Mouse (Mus musculus): ENCODE measurements around the gene Prss42. TPM values are rescaled to one million over a fixed set of nuclear protein-coding genes. Genes with fewer than 3 reads are reported as not detected.
"Not testable (repeated sequence)": the region's sequence is repeated elsewhere in the genome, so short reads cannot be mapped to it uniquely, and the experiment has no call there.

The Prss42 gene
- total RNA-seq, 2 experiments from 2014 or later = not detected

DNA sequence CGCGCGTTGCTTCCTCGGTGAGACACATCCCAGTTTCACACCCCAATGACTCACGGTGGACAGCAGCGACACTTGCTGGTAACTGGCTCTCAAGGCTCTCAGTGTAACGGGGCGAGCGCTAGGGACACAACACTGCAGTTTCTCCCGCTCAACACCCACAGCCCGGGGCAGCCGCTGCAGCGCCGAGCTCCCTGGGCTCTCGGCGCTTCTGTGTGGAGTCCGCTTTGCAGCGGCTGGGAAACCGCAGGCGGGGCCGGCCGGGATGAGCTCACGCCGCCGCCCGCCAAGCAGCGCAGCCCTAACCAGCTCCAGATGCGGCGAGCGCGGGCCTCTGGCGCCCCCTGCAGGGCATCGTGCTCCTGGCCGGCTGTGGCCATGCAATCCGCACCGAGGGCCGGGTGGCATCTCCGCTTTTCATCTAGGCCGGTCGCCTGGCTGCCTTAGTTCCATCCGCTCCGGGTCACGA lies 16.7 kb upstream of the Prss42 start:
- intact Hi-C loops (cut with DNase I) = loop anchor here (1.0 to 5.0 kb wide), 2 partner anchors 64 to 369 kb away; no protein-coding TSS in a partner anchor
- peak; percentile 90 to 96 for DNase-seq (ENCODE audit: extremely low spot score in 1 of 2, low spot score in 2 of 2)

DNA sequence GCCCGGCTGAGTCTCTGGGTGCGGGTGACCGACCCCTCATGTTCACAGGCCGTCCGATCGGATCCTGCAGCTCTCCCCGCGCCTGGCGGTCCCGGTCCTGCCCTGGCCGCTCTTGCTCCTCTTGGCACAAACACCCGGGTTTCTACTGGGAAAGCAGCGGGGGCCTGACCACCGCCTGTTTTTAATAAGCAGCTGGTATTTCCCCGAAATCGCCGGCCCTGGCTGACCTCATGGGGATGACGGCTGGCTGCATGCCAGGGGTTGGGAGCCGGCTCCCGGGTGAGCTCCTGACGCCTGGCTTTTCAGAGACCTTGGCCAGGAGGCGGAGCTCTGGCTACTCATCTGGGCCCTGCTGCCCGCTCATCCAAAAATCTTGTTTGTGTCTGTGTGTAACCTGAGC lies 16.2 kb upstream of the Prss42 start:
- DNase-seq (ENCODE audit: extremely low spot score in 1 of 2, low spot score in 2 of 2) = peak; percentile 63 to 93
- intact Hi-C loops (cut with DNase I) = loop anchor here (1.0 to 5.0 kb wide), 2 partner anchors 64 to 369 kb away; no protein-coding TSS in a partner anchor

DNA sequence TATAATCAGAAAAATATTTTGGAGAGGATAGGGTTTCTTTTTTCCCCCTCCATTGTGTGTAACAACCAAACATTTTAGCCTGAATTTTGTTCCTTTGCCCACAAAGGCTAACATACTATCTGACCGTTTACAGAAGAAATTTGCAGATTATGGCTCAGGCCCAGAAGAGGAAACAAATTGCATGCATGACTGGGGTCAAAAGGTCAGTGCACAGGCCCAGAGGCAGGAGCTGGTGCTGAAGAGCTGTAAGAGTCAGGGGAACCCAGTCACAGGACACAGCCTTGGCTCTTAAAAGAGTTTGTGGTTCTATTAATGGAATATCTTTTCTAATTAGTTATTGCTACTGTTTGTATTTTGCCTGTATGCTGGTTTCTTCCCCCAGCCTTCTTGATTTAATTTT lies 14.4 kb upstream of the Prss42 start:
- intact Hi-C loops (cut with DNase I) = loop anchor here (5.0 kb wide), 1 partner anchor 371 kb away; no protein-coding TSS in a partner anchor
- DNase-seq (ENCODE audit: extremely low spot score in 1 of 2, low spot score in 2 of 2) = no peak

DNA sequence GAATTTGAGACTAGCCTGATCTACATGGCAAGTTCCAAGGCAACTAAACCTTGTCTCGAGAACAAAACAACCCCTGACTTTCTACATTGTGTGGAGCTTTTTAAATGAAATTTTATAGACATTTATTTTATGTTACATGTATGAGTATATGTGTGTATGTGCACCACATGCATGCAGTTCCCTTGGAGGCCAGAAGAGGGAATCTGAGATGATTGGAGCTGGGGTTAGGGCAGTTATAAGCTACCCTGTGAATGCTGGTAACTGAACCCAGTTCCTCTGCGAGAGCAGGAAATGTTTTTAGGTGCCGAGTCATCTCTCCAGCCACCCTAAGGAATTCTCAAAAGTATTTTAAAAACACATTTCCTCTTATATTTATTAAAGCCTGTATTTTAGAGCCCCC lies 9.8 kb upstream of the Prss42 start:
- intact Hi-C loops (cut with DNase I) = no loop called here
- no peak for DNase-seq (ENCODE audit: extremely low spot score in 1 of 2, low spot score in 2 of 2)

DNA sequence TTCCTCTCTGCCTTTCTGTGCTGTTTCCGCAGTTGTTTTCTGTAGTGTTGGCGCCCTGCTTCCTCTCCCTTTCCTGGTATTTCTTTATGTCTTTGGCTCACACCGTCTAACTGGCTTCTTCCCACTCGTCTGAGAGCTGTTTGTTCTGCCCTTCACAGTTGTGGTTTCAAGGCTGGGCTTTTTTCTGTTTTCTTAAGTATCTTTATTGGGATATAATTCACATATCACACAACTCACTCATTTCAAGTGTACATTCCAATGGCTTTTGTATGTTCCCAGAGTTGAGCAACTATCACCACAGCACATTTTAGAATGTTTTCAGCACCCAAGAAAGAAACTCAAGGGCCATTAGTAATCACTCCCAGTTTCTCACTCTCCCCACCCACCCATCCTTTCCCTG lies 7.5 kb upstream of the Prss42 start:
- DNase-seq (ENCODE audit: extremely low spot score in 1 of 2, low spot score in 2 of 2) = no peak
- intact Hi-C loops (cut with DNase I) = no loop called here

DNA sequence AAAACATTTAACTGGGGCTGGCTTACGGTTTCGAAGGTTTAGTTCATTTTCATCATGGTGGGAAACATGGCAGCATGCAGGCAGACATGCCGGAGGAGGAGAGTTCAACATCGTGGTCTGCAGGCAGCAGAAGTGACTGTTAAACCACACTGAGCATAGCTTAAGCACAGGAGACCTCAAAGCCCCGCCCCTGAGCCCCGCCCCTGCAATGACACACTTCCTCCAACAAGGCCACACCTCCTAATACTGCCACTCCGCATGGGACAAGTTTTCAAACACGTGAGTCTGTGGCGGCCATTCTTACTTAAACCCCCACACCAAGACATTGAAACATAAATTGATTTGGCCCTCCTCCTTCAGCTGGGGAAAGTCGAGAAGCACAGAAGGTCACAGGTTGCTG lies 953 bp upstream of the Prss42 start:
- DNase-seq (ENCODE audit: extremely low spot score in 1 of 2, low spot score in 2 of 2) = no peak
- intact Hi-C loops (cut with DNase I) = no loop called here

DNA sequence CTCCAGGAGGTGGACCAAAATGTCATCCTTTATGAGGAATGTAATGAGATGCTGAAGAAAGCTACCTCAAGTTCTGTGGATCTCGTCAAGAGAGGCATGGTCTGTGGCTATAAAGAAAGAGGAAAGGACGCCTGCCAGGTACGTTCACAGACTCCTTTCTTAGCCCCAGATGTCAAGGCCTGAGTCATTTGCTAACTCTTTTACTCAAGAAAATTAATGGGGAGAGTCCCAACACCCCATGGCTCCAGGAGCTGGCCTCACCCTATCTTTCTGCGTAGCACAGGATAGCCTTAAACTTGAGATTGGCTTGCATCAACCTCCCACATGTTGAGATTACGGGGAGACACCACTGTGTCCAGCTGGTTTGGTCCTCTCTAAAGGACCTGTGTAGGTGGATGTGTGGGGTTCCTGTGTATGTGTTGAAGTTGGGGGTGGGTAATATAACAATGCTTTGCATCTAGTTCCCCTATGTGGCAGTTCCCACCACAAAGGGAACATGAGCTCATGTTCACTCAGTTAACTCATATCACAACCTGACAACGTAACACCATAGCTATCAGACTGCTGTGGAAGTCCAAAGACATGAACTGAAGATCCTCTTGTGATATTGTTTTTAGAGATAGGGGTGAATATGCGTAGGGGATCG lies 3.0 kb downstream of the Prss42 start:
- intact Hi-C loops (cut with DNase I) = no loop called here
- no peak for DNase-seq (ENCODE audit: extremely low spot score in 1 of 2, low spot score in 2 of 2)

DNA sequence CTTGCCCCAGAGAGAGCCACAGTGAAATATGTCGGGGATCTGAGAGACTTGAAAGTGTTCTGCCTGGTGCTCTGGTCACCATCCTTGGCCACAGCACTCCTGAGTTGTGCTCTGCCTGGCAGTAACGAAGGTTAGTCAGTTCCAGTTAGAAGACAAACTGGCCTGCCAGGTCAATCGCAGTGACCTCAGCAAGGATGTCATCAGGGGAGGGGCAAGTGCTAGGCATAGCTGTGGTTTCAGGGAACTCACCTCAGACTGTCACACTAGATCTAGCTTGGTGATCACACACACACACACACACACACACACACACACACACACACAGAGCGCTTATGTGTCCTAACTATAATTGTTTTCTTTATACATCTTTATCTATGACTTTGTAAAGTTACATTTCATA lies 5.3 kb downstream of the Prss42 start:
- intact Hi-C loops (cut with DNase I) = no loop called here
- no peak for DNase-seq (ENCODE audit: extremely low spot score in 1 of 2, low spot score in 2 of 2)

DNA sequence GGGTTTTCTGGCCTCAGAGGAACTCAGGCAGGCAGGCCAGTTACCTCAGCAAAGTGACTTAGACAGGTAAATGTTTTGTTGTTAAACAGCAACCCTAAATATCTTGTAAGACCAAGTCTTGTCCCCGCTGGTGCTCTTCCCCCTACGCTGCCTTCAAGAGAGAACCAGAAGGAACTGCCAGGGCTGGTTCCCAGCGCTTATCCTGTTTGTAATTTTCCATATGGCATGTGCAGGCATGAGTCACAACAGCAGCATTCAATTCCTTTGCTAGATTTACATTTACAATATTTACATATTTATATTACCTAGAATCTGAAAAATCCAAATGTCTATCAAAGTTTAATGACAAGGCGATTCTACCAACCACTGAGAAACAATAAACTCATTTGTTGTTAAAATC lies 12.1 kb downstream of the Prss42 start:
- intact Hi-C loops (cut with DNase I) = no loop called here
- DNase-seq (ENCODE audit: extremely low spot score in 1 of 2, low spot score in 2 of 2) = no peak

DNA sequence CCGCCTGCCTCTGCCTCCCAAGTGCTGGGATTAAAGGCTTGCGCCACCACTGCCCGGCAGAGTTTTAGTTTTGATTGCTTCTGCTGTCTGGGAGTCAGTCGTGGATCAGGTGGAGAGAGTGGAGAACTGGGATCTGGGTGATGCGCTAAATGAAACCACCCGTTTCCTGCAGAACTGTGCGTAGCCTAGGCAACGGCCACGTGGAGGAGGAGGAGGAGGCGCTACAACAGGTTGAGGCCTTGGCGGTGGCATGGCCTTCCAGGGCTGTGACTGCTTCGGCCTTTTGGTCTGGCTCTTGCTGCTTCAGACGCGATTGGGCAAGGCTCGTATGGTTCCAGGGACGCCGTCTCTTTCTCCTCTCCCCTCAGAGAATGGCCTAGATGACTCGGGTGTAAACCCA lies 15.8 kb downstream of the Prss42 start, which contains the start of gene Prss44:
Gene Prss44 (plus strand): TSS at position 206 of the 400 bp plus-strand sequence.
- no peak for DNase-seq (ENCODE audit: extremely low spot score in 1 of 2, low spot score in 2 of 2)
- intact Hi-C loops (cut with DNase I) = no loop called here

DNA sequence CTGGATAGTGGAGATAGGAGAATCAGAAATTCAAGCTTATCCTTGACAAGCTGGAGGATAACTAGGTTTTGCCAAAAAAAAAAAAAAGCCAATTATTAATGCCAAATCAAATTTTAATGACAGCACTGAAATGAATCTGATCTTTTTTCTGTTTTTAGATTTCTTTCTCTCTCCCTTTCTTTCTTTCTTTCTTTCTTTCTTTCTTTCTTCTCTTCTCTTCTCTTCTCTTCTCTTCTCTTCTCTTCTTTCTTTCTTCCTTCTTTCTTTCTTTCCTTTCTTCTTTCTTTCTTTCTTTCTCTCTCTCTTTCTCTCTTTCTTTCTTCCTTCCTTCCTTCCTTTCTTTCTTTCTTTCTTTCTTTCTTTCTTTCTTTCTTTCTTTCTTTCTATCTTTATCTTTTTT lies 22.6 kb downstream of the Prss42 start:
- DNase-seq (ENCODE audit: extremely low spot score in 1 of 2, low spot score in 2 of 2); intact Hi-C loops (cut with DNase I): not testable (repeated sequence)

DNA sequence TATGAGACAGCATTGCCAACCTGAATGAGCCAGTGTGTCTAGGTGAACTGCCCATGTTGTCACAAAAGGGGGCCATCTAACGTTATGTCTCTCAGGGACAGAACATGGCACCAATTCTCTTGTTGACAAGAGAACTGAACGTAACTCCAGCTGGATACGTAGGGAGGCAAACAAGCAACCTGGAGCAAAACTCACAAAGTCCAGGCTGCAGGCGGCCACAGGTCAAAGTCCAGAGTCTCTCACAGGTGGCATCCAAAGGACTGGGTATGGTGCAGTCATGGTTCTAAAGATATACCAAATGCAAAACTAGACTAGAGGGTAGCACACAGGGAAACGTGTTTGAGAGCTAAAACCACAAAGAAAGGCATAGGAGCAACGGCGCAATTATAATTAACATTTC lies 23.5 kb downstream of the Prss42 start:
- intact Hi-C loops (cut with DNase I) = no loop called here
- no peak for DNase-seq (ENCODE audit: extremely low spot score in 1 of 2, low spot score in 2 of 2)

DNA sequence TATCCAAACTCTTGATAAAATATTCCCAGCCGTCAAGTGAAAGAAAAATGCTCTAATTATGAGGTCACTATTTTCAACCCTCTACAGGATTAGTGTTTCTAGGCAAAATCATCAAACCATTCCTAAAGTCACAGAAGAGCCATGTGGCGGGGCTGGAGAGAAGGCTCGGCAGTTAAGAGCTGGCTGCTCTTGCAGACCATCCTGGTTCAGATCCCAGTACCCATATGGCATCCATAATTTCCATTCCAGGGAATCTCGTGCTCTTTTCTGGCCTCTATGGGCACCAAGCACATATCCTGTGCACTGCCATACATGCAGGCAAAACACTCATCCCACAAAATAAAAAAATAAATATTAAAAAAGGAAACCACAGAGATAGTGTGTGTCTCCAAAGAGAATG lies 27.5 kb downstream of the Prss42 start:
- DNase-seq (ENCODE audit: extremely low spot score in 1 of 2, low spot score in 2 of 2) = no peak
- intact Hi-C loops (cut with DNase I) = no loop called here

DNA sequence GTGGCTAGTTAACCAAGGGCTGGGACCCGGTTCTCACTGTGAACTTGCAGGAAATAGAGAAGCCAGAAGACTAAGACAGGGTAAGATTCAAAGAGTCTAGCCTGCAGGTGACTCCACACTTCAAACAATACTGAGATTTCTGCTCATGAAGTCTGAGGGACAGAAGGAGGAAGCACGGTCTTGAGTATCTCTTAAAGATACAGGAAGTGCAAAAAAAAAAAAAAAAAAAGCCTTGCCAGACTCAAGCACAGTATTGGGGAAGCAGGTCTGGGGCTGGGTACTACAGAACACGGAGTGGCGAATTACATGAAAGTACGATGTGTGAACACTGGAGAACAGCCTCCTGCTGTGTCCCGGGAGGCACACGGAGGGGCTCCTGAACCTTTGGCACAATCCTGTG lies 27.9 kb downstream of the Prss42 start:
- intact Hi-C loops (cut with DNase I) = no loop called here

DNA sequence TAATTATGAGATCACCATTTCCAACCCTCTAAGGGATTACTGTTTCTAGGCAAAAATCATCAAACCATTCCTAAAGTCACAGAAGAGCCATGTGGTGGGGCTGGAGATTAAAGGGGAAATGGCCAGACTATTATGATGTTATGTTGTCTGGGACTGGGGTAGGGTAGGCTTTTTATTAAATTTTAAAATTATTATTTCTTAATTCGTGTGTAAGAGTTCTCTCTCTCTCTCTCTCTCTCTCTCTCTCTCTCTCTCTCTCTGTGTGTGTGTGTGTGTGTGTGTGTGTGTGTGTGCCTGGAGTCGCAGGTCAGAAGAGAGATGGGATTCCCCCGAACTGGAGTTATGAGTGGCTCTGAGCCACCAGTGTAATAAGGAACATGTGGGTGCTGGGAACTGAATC lies 28.4 kb downstream of the Prss42 start, which contains the start of gene Prss43:
Gene Prss43 (plus strand): TSS at position 301 of the 400 bp plus-strand sequence.
- no peak for DNase-seq (ENCODE audit: extremely low spot score in 1 of 2, low spot score in 2 of 2)
- intact Hi-C loops (cut with DNase I) = no loop called here

More for the DNA sequence above, 27.9 kb downstream of the Prss42 start:
- no peak for DNase-seq (ENCODE audit: extremely low spot score in 1 of 2, low spot score in 2 of 2)

DNA sequence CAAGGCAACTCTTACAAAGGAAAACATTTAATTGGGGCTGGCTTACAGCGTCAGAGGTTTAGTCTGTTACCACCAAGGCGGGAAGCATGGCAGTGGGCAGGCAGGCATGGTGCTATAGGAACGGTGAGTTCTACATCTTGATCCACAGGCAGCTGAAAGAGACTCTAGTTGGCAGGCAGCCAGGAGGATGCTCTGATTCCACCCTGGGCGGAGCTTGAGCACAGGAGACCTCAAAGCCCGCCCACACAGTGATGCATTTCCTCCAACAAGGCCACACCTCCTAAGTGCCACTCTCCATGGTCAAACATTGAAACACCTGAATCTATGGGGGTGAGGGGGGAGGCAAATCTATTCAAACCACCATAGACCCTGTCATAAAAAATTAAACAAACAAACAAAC lies 35.1 kb downstream of the Prss42 start:
- DNase-seq (ENCODE audit: extremely low spot score in 1 of 2, low spot score in 2 of 2) = no peak
- intact Hi-C loops (cut with DNase I) = no loop called here

DNA sequence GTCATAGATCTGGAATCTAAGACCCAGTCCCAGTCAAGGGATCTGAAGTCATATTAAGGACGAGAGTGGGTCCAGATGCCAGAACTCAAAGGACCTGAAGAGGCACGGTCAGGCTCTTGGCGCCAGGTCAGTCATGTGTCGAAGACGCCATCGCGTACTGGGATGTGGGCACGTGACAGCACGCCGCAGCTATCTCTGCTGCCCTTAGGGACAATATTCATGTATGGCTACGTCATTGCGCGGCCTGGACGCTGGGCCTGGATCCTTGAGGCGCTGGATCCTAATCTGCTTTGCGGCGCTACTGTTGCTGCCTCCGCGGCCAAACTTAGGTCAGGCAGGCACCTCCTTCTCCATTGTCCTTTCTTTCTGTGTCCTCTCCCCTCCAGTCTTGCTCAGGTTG lies 36.4 kb downstream of the Prss42 start, which contains the start of gene Prss45:
Gene Prss45 (plus strand): TSS at position 178 of the 400 bp plus-strand sequence.
- intact Hi-C loops (cut with DNase I) = no loop called here
- DNase-seq (ENCODE audit: extremely low spot score in 1 of 2, low spot score in 2 of 2) = no peak

DNA sequence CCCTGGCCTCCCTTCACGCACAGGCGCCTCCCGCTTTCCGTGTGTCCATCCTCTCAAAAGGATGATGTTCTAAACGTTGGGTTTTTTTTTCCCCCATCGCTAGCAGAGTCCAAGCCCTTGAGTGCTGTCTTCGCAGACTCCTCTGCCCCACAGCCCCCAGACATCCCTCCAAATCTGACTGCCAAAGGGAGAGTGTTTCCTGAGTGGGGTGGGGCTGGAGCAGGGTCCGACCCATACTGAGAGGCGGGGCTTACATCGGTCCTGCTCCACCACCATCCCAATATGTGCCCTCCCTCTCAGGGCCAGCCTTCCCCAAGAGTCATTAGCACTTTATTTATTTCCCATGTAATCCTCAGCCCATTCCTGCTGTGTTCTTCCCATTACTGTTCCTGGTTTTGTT lies 37.0 kb downstream of the Prss42 start:
- intact Hi-C loops (cut with DNase I) = no loop called here
- no peak for DNase-seq (ENCODE audit: extremely low spot score in 1 of 2, low spot score in 2 of 2)

DNA sequence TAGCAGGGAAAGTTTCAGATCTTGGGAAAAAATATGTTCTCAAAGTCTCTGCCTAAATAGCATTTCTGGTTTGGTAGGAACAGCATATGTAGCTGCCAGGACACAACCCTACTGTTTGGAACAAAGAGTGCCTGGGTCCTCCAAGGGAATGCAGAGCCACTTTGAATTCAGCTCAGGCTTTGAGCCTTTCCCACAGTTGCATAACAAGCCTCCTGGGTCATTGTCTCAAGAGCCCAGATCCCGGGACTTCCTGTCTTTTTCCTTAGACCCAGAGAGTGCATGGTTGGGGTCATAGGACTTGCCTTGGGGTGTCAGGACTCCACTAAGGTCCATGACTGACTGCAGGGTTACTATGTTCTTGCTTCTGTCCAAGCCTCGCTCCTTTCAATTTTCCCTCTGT lies 38.1 kb downstream of the Prss42 start:
- intact Hi-C loops (cut with DNase I) = no loop called here
- DNase-seq (ENCODE audit: extremely low spot score in 1 of 2, low spot score in 2 of 2) = peak in 1 of 2 experiments; percentile 50

DNA sequence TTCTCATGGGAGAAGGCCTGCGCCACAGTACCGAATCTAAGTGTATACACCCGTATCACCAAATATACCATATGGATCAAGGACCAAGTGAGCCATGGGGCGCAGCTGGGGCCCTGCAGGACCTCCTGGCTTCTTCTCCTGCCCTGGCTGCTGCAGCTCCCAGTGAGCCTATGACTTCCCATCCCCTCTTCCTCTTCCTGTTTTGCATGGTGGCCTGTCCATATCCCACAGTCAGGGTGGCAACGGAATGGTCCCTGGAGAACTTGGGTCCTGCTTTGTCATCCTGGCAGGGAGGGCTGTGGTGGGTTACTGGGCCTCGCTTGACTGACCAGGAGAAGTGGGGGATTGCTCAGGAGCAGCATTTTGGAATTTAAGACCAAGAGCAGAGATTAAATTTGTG lies 42.9 kb downstream of the Prss42 start:
- intact Hi-C loops (cut with DNase I) = no loop called here
- no peak for DNase-seq (ENCODE audit: extremely low spot score in 1 of 2, low spot score in 2 of 2)

DNA sequence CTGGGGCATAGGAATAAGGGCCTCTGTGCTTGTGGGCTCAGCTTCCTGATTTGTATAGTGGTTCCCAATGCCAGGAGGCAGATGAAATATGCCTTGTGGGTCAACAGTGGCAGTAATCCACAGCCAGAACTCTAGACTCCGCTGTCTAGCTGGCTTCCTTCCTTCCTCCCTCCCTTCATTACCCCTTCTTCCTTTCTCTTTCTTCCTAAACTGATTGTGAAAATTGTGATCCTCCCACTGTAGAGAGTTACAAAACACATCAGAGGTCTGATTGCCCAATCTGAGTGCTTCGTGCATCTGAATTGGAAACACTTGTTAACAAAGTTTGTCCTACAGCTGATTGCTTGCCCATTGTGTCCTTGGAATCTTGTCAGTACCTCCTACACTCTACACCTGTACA lies 43.5 kb downstream of the Prss42 start:
- intact Hi-C loops (cut with DNase I) = no loop called here
- no peak for DNase-seq (ENCODE audit: extremely low spot score in 1 of 2, low spot score in 2 of 2)

Data from left cerebral cortex, postnatal 10 days (tissue).